Mouse (Mus musculus) heart, postnatal 0 days (tissue): ENCODE measurements around the gene Slc25a22. TPM values are rescaled to one million over a fixed set of nuclear protein-coding genes. Genes with fewer than 3 reads are reported as not detected.

Experiments
- ATAC-seq: fragments of 200-750 bp; cut with Nextera tagmentation; 2 replicates; pipeline ENCODE4 v1.8.0; 2017; ENCODE audit warnings: low read depth, moderate number of reproducible peaks, moderate library complexity; ENCODE audit not compliant: insufficient read depth
- DNase-seq: peaks from one replicate; pipeline ENCODE4 v3.0.0-alpha.2; 2016; ENCODE audit warnings: low spot score
- H3K27ac ChIP-seq: fragments of 300-500 bp; sonication (generic); 2 replicates; pipeline ENCODE4 v1.5.1; 2014; ENCODE audit warnings: low read depth, mild to moderate bottlenecking
- H3K27me3 ChIP-seq: fragments of 300-500 bp; sonication (generic); 2 replicates; pipeline ENCODE4 v1.6.1; 2014; ENCODE audit warnings: low read length, mixed read lengths; ENCODE audit not compliant: control insufficient read depth, insufficient read depth
- H3K36me3 ChIP-seq: fragments of 300-500 bp; sonication (generic); replicated peaks from 2 replicates; pipeline ENCODE4 v1.6.1; 2014; ENCODE audit warnings: low read length, mixed read lengths; ENCODE audit not compliant: control insufficient read depth, insufficient read depth
- H3K4me1 ChIP-seq: fragments of 300-500 bp; sonication (generic); 2 replicates; pipeline ENCODE4 v1.6.1; 2014; ENCODE audit warnings: antibody characterized with exemption; ENCODE audit not compliant: control insufficient read depth, insufficient read depth
- H3K4me2 ChIP-seq: fragments of 300-500 bp; sonication (generic); 2 replicates; pipeline ENCODE4 v1.6.1; 2014; ENCODE audit warnings: low read depth, mild to moderate bottlenecking, low read length, moderate library complexity
- H3K4me3 ChIP-seq: fragments of 300-500 bp; sonication (generic); 2 replicates; pipeline ENCODE4 v1.5.1; 2014; ENCODE audit warnings: low read depth, low read length
- H3K9ac ChIP-seq: fragments of 300-500 bp; sonication (generic); replicated peaks from 2 replicates; pipeline ENCODE4 v1.6.1; 2014; ENCODE audit warnings: low read depth, low read length, mixed read lengths
- H3K9me3 ChIP-seq: fragments of 300-500 bp; sonication (generic); replicated peaks from 2 replicates; pipeline ENCODE4 v1.6.1; 2016; ENCODE audit warnings: low read length; ENCODE audit not compliant: control insufficient read depth
- CTCF ChIP-seq: IDR thresholded peaks from 2 replicates; pipeline ENCODE4 v1.5.1; 2016; ENCODE audit warnings: antibody characterized with exemption, control low read depth, low read depth
- EP300 ChIP-seq: IDR thresholded peaks from 2 replicates; pipeline ENCODE4 v1.6.1; 2016; ENCODE audit warnings: antibody characterized with exemption, low read depth
- WGBS: fragments of 180-500 bp; shearing (Covaris S2); extraction: QIAGEN DNeasy Blood & Tissue Kit; methylation state at CpG from one replicate; pipeline ENCODE4 v1.1.7; 2014; 5-methylcytosine and 5-hydroxymethylcytosine counted together
- polyA plus RNA-seq: library from polyadenylated mRNA; unstranded; fragments of >200 nt; fragmentation: Nextera tagmentation; extraction: Ambion mirVana; gene quantifications from 2 replicates; pipeline ENCODE4 v1.2.1, GENCODE M21; 2015
- total RNA-seq: library from RNA; depleted of rRNA; stranded (reverse); fragments of >200 nt; gene quantifications from 2 replicates; pipeline ENCODE4 v1.2.3, GENCODE M21; 2014; ENCODE audit warnings: low replicate concordance

Gene Slc25a22
- total and polyA plus RNA-seq, 2 experiments from 2014 or later, result 13.1 to 17.7 TPM

DNA sequence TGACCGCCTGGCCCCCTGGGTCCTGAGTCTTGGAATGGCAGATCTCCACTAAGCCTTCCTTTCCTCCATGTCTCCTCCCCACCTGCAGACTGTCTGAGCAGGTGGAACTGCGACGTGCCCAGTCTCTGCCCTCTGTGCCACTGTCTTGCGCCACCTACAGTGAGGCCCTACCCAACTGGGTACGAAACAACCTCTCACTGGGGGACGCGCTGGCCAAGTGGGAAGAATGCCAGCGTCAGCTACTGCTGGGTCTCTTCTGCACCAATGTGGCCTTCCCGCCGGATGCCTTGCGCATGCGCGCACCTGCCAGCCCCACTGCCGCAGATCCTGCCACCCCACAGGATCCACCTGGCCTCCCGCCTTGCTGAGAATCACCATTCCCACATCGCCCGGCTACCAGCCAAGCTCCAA is 21.6 kb upstream of the Slc25a22 start:
- WGBS, result 91% methylated on average over 17 of the region's 17 CpGs
- H3K27ac ChIP-seq, result no peak overlapping the region

DNA sequence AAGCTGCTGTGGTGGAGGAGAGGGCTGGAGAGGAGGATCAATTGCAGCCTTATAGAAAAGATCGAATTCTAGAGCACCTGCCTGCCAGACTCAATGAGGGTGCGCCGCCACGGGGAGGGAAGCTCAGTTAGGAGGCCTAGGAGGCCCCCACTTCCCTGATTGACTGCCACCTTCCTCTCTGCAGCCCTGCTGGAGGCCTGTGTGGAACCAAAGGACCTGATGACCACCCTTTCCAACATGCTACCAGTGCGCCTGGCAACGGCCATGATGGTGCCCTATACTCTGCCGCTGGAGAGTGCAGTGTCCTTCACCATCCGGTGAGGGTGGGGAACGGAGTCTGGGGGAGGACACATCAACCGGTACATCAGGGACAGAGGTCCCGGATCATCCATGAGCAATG is 21.0 kb upstream of the Slc25a22 start:
- DNase-seq (no peak), ATAC-seq (no peak)
- Histone ChIP-seq H3K36me3 (peaks cover 33% of the 10 kb centered on the region), H3K27me3 (peaks cover 5% of the 10 kb centered on the region; the same call in 1 of the 2 replicates), H3K9ac (no peak overlapping the region), H3K4me2 (no peak overlapping the region), H3K4me1 (peaks cover 26% of the 10 kb centered on the region), H3K9me3 (no peaks in the 10 kb centered on the region), H3K4me3 (no peak overlapping the region), H3K27ac (no peak overlapping the region)
- WGBS, result 95% methylated on average over 11 of the region's 11 CpGs
- TF ChIP-seq CTCF, result no peak
- TF ChIP-seq EP300, result no peak

More for the DNA sequence above, 21.6 kb upstream of the Slc25a22 start:
- Histone ChIP-seq H3K4me1 (peaks cover 26% of the 10 kb centered on the region), H3K36me3 (peaks cover 33% of the 10 kb centered on the region), H3K9me3 (no peaks in the 10 kb centered on the region), H3K27me3 (peaks cover 12% of the 10 kb centered on the region; the same call in 1 of the 2 replicates), H3K4me3 (no peak overlapping the region), H3K9ac (no peak overlapping the region), H3K4me2 (no peak overlapping the region)
- ATAC-seq (no peak), DNase-seq (no peak)
- TF ChIP-seq CTCF (no peak), EP300 (no peak)

GRCm38 (mm10) chr7:141457986-141458660 is 20.4 kb upstream of the Slc25a22 start:
- WGBS, result 79% methylated on average over 15 of the region's 15 CpGs

GRCm38 (mm10) chr7:141457236-141457635 is 19.5 kb upstream of the Slc25a22 start:
- peak overlapping the region; percentile 98; the same call in 1 of the 2 replicates for H3K27ac ChIP-seq
- ATAC-seq (no peak), DNase-seq (no peak)
- 88% methylated on average over 14 of the region's 14 CpGs for WGBS
- H3K9me3 ChIP-seq, result no peaks in the 10 kb centered on the region
- H3K4me2 ChIP-seq, result peak overlapping the region; percentile 64; the same call in 1 of the 2 replicates
- H3K9ac ChIP-seq, result no peak overlapping the region
- TF ChIP-seq EP300 (no peak), CTCF (no peak)
- H3K4me1 ChIP-seq, result peaks cover 26% of the 10 kb centered on the region
- H3K27me3 ChIP-seq, result no peaks in the 10 kb centered on the region
- H3K4me3 ChIP-seq, result no peak overlapping the region
- peaks cover 33% of the 10 kb centered on the region for H3K36me3 ChIP-seq

More at GRCm38 (mm10) chr7:141457986-141458660, 20.4 kb upstream of the Slc25a22 start:
- H3K36me3 ChIP-seq, result peaks cover 33% of the 10 kb centered on the region
- H3K27me3 ChIP-seq, result no peaks in the 10 kb centered on the region
- DNase-seq, result peak; percentile 48
- H3K9me3 ChIP-seq, result no peaks in the 10 kb centered on the region
- no peak overlapping the region for H3K27ac ChIP-seq
- H3K4me1 ChIP-seq, result peaks cover 26% of the 10 kb centered on the region
- no peak overlapping the region for H3K4me2 ChIP-seq
- ATAC-seq, result no peak
- TF ChIP-seq EP300, result no peak
- TF ChIP-seq CTCF, result peak; percentile 47
- no peak overlapping the region for H3K9ac ChIP-seq
- H3K4me3 ChIP-seq, result no peak overlapping the region

DNA sequence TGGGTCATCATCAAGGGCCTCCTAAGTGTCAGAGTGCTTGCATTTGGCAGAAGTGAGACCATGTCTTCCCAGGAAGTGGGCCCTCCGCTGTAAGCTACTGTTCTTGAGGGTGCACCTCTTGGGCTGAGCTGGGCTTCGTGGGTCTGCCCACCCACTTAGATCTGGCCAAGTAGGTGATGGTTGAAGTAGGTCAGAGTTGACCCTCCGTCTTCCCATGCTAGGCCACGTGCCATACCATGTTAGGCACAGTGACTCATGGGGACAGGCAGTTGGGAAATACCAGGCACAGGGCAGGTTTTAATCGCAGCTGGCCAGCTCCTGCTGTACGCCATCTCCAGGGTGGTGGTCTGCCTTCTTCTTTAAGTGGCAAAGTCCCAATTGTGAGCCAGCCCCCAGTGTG is 19.0 kb upstream of the Slc25a22 start:
- H3K9me3 ChIP-seq, result no peaks in the 10 kb centered on the region
- H3K4me3 ChIP-seq, result peak overlapping the region; percentile 65
- peaks cover 36% of the 10 kb centered on the region for H3K36me3 ChIP-seq
- WGBS, result 73% methylated on average over 6 of the region's 6 CpGs
- H3K4me1 ChIP-seq, result peaks cover 26% of the 10 kb centered on the region
- no peaks in the 10 kb centered on the region for H3K27me3 ChIP-seq
- DNase-seq, result peak; percentile 31
- H3K4me2 ChIP-seq, result peak overlapping the region; percentile 64
- H3K9ac ChIP-seq, result peak overlapping the region; percentile 83; the same call in 1 of the 2 replicates
- H3K27ac ChIP-seq, result peak overlapping the region; percentile 98
- ATAC-seq, result no peak
- TF ChIP-seq EP300, result no peak
- TF ChIP-seq CTCF, result no peak
